Mouse (Mus musculus) right cerebral cortex, postnatal 10 days (tissue): Measurements from ENCODE around the gene Fam76b.

Experiments used
- DNase-seq, 2 experiments: peaks; one replicate each; pipeline ENCODE4 v3.0.0; 2021; ENCODE audit warnings: low spot score in 2 of 2

The Fam76b gene

GRCm38 (mm10) chr9:13867646-13868045 is 40.1 kb downstream of the Fam76b start:
- DNase-seq = no peak

DNA sequence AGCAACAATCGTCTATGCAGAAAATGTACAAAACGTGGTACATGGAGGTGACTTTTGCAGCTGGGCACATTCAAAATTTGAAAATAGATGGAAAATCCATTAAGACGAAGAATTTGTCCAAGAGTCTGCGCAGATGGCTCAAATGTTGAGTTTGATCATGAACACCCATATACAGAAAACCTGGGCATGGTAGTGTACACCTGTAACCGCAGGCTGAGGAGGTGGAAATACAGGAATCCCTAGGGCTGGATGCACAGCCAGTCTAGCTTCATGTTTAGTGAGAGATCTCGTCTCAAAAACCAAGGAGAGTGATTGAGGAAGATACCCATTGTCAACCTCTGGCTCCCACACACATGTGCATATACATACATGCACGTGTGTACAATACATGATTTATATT is 44.1 kb downstream of the Fam76b start:
- DNase-seq = no peak

GRCm38 (mm10) chr9:13874359-13874758 is 46.8 kb downstream of the Fam76b start:
- no peak for DNase-seq

GRCm38 (mm10) chr9:13875340-13875739 is 47.8 kb downstream of the Fam76b start:
- DNase-seq = no peak

- no peak for DNase-seq
These were observed 53.2 kb downstream of the Fam76b start for GRCm38 (mm10) chr9:13880761-13881160.

GRCm38 (mm10) chr9:13882478-13882877 is 55.0 kb downstream of the Fam76b start:
- DNase-seq = no peak

DNA sequence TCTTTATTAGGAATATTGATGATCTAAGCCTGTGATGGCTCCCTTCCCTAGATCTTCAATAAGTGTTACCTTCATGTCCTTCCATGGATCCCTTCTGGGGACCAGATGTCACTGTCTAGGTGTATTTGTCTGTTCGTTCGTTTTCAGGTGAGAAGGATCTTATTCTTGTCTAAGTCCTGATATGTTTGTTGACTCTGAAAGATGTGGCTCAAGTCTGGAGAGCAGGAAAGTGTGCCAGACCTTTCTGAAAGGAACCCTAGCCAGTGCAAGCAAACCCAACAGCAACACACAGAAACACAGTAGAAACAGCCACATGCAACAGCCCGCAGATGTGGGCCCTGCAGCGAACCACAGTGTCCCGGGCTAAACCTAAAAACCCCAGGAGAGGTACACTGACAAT is 61.5 kb downstream of the Fam76b start:
- DNase-seq = no peak

GRCm38 (mm10) chr9:13889657-13890056 is 62.1 kb downstream of the Fam76b start:
- peak; percentile 77 to 85 for DNase-seq

DNA sequence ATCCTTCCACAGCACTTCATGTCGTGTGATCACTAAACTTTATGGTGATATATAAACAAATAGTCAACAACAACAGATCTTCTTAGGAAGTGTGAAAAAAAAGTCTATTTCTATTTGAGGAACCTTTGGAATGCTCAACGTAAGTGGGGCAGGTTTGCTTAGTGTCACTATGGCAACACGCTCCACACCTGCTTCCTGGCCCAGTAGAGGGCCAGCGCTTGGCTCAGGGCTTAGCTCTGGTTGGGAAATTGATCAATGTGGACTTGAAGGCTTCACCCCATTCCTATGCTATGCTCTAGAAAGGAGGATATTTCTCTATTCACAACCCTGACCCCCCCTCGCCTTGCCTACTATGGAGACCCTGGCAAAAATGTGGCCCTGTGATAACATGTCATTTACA is 62.7 kb downstream of the Fam76b start:
- no peak for DNase-seq

- no peak for DNase-seq
These were observed 64.4 kb downstream of the Fam76b start for GRCm38 (mm10) chr9:13891888-13892287.

- no peak for DNase-seq
These were observed 65.5 kb downstream of the Fam76b start for GRCm38 (mm10) chr9:13893044-13893443.

GRCm38 (mm10) chr9:13894491-13894890 is 67.0 kb downstream of the Fam76b start:
- DNase-seq = no peak

- DNase-seq = no peak
These were observed 67.4 kb downstream of the Fam76b start for GRCm38 (mm10) chr9:13894936-13895335.

- peak in 1 of 2 experiments; percentile 65 for DNase-seq
These were observed 68.5 kb downstream of the Fam76b start for GRCm38 (mm10) chr9:13896055-13896454.

DNA sequence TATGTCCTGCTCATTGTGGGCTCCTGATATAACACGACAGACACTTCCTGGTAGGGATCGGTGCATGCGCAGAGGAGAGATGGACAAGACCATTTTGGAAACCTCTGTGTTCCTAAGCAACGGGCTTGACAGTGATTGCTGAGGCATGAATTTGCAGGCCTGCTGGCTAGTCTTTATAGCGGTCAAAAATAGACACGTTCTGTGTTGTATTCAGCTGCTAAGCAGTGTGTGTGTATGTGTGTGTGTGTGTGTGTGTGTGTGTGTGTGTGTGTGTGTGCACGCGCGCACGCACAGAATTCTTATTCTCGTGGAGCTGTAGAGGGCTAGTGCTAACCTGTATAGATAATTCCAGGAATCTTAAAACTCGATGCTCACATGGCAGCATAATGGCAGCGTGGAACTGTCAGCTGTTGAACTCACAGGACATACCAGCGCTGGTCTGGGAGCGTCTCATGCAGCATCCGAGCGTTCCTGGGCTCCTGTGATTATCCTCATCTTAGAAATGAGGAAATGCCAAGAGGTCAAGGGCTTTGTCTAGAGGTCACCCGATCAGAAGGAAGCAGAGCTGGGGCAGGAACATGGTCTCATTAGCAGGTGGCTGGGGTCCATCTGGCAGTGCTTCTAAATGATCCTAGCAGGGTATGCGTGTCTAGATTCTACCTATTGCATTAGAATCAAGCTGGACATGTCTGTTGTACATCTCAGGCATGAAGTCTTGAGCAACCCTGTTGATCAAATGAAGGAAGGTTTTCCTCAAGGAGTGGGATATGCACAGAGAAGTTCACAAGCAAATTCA is 71.2 kb downstream of the Fam76b start:
- peak; percentile 79 to 91 for DNase-seq

DNA sequence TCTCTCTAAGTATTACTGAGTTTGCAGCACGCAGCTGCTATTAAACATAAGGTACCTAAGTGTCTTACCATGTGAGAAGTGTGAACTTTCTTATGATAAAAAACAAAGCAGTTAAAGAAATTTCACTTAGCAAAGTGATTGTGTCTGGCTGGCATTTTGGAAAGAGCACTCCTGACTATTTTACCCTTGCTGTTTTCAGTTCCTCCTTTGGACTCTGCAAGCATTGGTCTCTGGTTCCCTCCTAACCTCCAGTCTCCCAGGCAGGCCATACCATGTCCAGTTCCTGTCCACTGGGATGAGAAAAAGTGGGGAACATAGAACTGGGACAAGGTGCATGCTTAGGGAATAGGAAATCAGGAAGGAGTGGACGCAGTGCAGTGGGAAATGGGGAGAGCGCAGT is 74.5 kb downstream of the Fam76b start:
- no peak for DNase-seq

DNA sequence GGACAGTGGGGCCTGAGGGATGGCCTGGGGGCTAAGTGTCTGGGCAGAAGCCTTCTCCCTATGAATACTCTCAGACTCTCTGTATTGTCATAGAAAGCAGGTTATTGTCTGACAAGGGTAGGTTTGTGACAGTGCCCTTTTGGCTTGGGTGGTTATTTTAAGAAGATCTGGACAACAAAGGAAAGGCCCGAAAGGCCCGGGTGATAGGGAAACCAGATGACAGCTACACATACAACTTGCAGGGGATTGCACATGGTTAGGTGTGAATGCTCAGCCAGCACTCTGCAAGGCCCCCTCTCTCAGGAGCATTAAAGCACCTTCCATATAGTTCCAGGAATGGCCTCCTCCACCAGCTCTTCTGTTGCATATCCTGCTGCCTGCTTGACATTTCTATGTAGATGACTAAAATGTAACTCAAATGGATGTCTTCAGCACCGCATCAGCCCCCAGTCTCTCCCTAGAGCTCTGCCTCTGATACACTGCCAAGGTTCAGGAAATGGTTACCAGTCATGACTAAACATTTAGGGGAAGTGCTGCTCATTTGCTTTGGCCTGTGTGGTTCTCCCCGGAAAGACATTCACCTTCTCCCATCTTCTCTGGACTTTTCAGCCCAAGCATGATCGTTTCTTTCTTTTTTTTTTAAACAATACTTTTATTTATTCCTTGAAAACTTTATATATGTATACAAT is 76.7 kb downstream of the Fam76b start:
- no peak for DNase-seq
